Mouse (Mus musculus): ENCODE results near the gene Scpep1.
"Not testable (repeated sequence)": the region's sequence is repeated elsewhere in the genome, so short reads cannot be mapped to it uniquely, and the experiment has no call there.

GRCm38 (mm10) chr11:88997343-88997742 lies 42.1 kb upstream of the Scpep1 start:
- TF ChIP-seq CTCF (IDR thresholded peaks at IDR 0.05; ENCODE audit: control insufficient read depth, insufficient read depth, insufficient replicate concordance, low read depth, low read length); POLR2A (IDR thresholded peaks at IDR 0.05; ENCODE audit: control insufficient read depth, low read depth, low read length): not testable (repeated sequence)

Data from testis, adult 2 months (tissue).